Mouse (Mus musculus) cerebellum, adult 9-10 months (tissue): Measurements from ENCODE around the gene Nup107.

ENCODE experiments used
- DNase-seq: peaks from one replicate; pipeline ENCODE4 v3.0.0; 2022

Gene Nup107

DNA sequence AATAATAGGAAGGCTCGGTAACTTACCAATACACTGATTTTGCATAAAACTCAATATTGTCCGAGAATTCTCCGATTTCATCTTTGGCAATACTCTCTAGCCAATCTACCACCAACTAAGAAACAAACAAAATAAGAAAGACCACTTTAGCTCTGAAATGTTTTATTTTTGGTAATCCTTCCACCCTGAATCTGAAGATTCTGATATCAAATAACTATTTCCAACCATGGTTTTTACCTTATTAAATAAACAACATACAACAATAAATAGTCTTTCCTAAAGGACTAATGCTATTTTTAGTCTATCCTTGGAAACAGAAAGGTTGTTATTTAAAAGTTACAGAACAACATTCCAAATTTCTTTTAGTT is 15.4 kb downstream of the Nup107 start:
- DNase-seq = no peak

DNA sequence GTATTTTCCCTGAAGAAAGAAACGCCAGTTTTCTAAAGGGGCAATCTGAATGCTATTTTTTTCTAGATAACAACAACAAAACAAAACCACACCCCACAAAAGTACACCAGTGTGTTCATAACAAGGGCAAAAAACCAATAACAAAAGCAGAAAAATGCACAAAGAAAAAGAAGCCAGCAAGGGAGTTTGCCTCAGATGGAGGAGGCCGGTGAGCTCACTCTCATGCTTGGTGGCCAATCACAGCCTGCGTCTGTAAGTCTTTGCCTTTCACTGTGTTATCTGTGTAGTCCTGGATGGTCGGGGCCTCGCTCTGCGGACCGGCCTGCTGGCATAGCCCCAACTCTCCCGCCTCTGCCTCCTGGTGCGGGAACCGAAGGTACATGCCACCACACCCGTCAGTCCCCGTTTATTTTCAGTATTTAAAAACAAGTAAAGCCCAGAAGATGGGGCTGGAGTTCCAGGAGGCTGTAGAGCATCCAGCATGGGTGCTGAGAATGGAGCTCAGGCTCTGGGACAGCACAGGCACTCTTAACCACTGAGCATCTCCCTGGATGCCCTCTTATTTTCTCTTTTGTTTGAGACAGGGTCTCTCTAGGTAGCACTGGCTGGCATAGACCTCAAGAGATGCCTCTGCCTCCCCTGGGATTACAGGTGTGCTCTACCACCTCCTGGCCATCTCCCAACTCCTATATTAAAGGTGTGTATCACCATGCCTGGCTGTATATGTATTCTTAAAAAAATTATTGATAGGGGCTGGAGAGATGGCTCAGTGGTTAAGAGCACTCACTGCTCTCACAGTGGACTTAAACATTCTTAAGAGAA is 16.0 kb downstream of the Nup107 start:
- DNase-seq = no peak

DNA sequence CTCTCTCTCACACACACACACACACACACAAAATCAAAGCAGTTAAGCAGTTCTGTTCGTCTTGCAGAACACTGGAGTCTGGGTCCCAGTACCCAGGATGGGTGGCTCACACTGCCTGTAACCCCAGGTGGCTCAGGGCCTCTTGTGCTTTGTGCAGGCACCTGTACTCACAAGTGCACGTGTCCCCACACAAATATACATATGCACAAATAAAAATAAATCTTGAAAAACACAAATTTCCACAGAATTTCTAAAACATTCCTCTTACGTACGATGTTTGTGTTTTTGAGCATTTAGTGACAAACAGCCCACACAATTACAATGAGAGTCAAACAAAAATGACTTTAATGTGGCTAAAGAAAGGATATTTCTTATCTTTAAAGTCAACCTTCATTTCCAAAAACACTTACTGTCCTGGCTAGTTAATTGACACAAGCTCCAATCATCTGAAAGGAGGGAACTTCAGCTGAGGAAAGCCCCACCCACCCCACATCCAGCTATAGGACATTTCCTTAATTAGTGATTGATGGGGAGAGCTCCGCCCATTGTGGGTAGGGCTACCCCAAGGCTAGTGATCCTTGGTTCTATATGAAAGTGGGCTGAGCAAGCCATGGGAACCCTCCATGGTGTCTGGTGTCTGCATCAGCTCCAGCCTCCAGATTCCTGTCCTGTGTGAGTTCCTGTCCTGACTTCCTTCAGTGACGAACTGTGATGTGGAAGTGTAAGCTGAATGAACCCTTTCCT is 16.9 kb downstream of the Nup107 start:
- DNase-seq = no peak

DNA sequence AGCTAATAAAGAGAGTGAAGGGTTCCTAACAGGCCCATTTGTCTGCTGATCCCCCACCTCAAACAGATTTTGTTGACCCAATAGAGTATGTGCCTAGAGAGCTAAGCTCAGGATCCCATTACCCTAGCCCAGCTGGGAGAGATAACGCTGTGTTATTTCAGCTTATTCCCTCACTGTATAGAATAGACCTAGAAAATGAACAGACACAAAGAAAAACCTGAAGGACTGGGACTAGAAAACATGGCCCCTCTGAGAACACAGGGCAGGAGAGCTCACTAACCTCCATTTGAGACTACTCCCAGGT is 17.7 kb downstream of the Nup107 start:
- no peak for DNase-seq

DNA sequence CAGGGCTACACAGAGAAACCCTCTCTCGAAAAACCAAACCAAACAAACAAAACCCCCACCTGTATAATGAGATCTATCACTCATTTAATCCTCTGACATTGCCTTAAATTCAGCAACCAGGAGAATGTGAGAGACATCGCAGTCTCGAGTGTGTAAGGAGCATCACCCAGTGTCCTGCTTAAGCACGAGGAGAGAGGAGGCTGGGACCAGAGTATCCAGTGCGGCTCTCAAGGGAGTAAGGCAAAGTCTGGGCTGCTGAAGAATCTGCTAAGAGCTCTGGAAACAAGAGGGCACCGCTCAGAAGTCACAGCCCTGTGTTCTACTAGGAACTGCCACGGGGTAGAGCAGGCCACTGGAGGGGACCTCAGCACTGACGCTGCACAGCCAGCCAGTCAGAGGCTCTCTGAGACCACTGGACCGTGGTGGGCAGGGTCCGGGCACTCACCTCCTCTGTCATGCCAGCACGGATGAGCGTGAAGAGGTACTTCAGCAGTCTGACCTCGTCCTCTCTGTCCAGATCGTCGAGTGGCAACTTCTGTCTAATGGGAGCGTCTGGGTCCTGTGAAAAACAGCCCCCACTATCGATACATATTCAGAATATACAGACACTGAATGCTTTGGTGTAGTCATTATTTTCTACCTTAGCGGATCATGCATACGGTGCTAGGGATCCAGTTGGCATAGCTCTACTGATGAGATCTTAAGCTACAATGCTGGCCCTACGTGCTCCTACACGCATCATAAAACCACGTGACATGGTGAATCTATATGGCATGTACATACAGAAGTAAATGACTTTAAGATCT is 18.3 kb downstream of the Nup107 start:
- DNase-seq = no peak

DNA sequence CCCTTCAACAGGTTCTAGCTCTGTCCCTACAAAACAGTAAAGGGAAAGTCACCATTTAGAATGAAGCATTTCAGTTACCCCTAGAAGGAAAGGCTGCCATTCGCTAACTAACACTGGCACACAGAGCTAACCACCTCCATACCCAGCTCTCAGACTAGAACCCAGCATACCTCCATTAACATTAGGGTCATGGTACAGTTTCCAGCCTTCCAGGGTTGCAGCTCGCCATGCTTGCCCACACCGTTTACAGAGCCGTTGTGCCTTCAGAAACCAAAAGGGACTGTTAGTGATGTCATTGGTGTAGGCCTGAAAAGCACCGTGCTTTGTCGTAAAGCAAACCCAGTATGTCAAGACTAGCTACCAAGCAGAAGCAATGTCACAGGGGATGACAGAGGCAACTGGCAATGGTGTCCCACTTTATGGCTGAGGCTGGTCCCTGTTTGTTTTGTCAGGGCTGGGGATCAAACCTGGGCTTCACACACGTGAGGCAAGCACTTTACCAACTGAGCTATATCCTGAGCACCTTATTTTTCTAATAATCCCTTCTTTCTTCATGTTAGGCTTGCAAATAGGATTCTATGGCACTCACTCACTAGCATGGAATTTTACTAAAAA is 19.3 kb downstream of the Nup107 start:
- DNase-seq = no peak

DNA sequence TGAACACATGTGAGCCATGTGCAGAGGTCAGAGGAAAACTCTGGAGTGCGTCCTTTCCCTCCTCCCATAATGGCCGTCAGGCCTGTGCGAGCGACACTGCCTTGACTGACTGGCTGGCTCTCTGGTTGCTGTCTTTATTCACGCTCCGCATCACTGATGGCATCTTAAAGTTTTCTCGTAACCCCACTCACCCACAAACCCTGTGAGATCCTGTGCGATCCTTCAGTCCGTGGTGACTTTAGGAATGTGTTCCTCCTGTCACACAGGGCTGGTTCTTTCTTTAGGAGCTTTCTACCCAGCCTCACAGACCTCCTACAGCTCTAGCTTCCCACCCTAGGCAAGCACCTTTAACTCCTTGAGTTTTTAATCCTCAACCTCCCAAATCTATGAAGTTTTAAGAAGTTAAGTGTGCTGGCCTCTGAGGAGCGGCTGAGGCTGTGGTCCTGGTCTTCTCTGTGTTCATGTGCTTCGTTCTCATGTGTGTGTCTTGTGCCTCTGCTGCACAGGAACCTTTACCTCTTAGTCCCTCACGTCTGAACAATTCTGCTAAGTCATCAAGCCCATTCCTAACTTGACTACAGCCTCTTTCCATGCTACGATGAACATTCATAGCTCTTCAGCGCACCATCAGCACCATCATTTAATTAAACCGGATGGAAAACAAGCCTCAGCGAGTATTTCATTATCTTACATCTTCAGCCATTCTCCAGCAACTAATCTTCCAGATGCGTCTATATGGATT is 20.0 kb downstream of the Nup107 start:
- DNase-seq = no peak

DNA sequence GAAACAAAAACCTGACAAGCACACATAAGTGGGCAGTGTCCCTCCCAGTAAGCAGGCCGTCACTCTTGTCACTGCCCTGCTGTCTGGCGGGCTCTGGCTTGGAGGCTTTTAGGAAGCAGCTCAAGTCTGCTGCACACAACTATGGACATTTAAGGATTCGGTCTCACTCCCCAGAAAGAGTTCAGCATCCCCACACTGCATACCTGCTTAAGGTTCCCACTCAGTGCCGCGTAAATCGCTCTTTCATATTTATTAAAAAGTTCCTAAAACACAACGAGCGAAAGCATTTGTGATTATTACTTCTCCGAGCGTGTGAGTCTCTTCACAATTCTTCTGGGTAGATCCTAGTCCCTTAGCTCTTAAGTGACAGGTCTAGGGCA is 21.4 kb downstream of the Nup107 start:
- DNase-seq = no peak

DNA sequence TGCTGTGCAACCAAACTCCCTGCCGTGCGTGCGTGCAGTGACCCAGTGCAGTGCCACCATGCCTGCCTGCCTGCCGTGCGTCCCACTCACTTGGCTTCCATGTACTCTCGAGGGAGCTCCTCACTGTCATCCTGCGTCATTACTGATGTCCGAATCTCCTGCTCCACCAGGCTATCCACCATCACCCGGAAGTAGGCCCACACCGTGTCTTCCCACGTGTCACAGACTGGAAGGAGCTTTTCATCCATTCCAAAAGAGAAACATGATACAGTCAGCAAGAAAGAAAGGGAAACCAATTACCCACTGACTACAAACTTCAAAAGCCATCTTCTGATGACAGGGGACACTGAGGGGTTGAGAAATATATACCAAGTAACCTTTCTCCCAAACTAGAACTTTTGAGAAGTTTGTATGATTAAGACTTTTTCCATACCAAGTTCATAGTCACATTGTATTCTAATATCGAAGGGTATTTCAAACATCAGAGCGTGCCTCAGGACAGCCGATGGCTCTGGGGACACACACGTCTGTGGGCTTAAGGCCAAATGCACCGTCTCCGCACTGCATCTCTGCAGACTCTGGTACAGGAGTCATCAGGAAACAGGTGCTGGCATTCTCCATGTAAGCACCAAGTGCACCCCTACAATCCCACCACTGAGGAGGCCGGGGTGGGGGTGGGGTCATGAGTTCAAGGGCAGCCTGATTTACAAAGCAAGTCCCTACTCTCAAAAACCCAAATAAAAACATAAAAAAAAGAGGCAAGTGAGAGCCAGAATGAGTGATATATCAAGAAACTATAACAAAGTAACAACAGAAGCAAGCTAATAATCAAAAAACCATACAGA is 22.0 kb downstream of the Nup107 start:
- DNase-seq = no peak

DNA sequence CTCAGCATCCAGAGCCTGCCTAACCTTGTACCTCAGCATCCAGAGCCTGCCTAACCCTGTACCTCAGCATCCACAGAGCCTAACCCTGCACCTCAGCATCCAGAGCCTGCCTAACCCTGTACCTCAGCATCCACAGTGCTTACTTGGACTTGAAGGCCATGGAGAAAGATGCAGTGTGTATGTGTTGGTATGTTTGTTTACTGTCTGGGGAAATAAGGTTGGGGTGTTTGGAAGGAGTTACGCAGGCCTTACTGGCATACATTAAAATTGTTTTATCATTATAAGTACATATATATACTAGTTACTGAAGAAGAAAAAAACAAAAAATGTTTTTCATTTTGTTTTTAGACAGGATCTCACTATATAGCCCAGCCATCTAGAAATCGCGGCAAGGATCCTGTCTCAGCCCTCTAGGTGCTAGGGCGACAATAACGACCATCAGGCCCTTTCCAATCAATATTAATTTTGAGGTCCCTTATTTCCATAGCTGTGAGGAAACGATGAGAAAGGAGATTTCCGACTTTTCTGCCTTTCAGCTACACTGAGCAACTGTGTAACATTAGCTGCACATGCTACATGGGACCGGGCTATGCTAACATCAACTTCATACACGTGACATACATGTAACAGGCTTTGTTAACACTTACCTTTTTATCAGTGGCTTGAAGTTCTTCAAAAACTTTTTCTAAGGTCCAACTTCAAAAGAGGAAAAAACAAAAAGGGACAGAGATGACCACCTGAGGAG is 22.8 kb downstream of the Nup107 start:
- DNase-seq = no peak

DNA sequence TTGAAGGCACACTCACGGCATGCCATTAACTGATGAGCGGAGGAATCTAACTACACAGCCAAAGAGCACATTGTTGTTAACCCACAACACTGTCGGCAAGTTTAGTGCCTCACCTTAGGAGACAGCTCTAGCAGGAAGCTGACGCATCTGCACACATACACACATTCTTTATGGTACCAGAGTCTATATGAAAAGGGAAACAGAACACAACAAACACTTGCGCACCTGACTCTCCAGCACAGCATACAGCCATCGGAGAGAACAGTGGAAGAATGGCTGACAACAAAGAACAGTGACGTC is 24.4 kb downstream of the Nup107 start:
- DNase-seq = no peak

DNA sequence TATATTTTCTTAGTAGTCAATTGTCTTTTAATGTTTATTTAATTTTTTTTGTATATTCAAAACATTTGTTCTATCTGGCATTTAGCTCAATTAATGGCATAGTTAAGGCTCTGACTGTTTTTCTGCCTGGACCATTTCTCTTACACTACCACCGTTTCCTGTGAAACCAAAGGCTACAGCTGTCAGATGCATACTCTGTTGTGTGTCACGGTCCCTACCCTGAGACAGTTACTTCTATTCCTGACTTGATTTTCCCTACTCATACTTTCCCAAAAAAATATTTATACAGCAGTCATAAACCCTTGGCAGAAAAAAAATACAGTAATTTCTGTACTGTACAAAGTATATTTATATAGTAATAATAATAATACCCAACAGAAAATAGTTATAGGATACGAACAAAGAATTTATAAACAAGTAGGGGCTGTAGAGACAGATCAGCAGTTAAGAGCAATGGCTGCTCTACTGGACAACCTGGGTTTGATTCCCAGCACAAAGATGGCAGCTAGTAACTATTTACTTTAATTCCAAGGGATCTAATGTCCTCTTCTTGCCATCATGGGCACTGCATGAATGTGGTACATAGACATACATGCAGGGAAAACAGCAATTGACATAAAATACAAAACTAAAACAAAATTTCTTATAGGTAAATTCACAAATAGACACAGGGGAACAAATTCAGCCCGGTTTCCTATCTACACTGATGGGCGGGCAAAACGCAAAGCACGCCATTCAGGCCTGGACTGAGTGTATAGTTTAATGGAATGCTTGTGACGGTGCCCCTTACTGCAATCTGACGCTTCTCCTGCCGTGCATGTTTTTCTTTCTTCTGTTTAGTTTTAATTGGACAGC is 25.0 kb downstream of the Nup107 start:
- no peak for DNase-seq

DNA sequence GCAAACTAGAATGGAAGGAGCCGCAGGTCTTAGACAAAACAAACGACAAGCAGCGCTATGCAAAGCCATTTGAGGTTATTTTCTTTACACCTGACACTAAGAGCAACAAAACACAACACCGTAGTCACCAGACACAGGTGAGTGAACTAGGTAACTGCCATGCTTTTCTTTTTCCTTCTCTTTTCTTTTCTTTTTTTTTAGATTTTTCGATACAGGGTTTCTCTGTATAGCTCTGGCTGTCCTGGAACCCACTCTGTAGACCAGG is 25.7 kb downstream of the Nup107 start:
- DNase-seq = no peak

DNA sequence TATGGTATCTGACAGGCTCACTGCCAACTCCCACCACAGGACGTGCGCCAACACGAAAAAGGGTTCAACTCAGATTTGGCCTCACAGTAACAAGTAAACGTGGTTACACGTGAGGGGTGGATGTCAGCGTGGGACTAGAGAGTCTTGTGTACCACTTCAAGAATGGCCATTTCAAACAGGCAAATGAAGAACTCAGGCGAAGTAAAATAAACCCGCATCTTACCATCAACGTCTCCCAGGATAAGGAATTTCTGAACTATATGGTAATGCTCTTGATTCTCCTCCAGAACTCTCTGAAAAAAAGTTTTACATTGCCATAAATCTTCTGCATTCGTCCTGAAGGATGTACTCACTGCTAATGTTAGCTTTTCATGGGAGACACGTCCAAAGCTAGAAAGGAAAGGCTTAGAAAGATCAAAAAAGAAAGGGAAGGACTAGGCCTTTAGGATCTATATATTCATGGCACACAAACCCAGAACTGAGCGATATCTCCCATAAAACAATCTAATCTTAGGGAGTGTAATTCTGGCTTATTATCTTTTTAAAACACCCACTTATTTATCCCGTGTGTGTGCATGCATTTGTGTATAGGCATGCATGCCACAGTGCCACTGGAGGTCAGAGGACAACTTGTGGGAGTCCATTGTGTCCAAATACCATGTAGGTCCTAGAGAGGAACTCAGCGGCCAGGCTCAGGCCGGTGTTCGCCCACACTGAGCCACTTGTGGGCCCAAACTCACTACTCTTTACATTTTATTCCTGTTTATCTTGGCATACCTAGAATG is 26.2 kb downstream of the Nup107 start:
- DNase-seq = no peak

DNA sequence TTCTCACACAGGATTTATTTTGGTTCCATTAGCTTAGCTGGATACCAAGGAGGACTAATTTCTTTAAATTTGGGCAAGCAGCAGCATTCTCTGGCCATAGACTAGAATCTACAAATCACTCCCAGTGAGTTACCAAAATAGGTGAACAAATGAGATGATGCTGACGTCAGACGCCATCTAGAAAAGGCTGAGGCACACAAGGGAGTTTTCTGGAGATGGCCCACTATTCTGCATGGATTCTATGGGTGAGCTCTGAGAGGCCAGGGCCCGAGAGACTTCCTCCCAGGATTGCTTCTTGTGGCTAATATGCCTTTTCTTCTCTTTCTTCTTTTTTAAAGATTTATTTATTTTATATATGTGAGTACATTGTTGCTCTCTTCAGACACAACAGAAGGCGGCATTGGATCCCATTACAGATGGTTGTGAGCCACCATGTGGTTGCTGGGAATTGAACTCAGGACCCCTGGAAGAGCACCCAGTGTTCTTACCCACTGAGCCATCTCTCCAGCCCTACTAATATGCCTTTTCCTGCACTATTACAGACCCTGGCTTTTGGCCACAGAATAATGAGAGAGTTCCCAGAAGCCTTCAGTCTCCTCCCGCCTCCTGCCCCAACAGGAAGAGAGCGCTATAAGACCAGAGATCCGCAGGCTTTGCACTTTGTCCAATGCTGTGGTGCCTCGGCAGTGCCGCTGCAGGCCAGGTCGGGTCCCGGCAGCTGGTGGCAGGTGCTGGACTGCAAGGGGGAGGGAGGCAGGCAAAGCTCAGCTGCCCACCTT is 27.2 kb downstream of the Nup107 start:
- DNase-seq = no peak

DNA sequence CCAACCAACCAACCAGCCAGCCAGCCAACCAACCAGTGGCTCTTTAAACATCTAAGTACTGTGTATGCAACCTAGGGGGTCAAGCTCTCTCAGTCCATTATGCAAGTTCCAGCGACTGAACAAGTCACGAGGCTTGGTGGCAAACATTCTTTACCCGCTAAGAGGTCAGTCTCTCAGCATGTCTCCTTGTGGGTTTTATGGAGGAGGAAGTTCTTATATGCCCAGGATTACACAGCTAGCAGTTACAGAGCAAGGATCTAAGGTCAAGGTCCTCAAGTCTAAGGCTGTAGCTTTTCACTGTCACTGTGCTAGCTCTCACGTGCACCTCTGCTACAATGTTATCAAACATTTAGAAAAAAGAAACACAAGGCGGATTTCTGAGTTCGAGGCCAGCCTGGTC is 27.9 kb downstream of the Nup107 start:
- DNase-seq = no peak

DNA sequence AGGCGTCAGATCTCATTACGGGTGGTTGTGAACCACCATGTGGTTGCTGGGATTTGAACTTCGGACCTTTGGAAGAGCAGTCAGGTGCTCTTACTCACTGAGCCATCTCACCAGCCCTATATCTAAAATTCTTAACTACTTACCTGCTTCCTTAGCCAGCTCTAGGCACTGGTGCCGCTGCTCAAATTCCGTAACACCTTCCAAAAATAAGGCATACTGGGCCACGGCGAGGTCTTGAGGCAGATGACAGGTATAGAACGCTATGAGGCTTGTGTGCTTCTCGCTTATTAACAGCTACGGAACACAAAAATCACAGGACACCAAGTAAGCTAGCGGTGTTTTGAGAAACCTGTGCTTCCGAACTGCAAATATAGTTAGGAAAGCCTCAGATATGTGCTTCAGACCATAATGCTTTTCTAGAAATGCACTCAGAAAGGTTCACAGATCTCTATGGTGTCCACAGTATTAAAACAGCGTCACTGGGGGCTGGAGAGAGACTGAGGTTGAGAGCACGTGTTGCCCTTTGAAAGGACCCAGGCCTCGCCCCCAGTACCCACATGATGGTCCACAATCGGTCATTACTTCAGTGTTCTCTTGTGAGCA is 28.8 kb downstream of the Nup107 start:
- DNase-seq = no peak

DNA sequence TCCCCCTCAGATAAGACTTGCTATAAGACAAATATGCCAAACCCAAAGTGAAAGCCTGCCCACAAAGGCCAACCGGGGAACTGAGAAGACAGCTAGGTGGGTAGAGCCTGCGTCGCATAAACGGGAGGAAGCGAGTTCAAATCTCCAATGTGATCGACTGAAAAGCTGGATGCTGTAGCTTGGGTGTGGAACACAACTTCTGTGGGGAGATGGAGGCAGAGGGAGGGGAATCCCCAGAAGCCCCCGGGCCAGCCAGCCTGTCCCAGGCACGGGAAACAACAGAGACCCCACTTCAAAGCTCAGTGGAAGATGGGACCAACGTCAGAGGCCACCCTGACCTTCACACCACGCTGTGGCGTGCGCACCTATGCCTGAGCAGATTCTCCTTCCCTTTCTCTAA is 29.5 kb downstream of the Nup107 start:
- no peak for DNase-seq
